Mouse (Mus musculus) cerebellum, postnatal 10 days (tissue): Measurements from ENCODE around the gene Zcrb1.
"Not testable (repeated sequence)": the region's sequence is repeated elsewhere in the genome, so short reads cannot be mapped to it uniquely, and the experiment has no call there.

Experiments
- DNase-seq, 2 experiments: peaks; one replicate each; pipeline ENCODE4 v3.0.0; 2021; ENCODE audit warnings: mixed read lengths in 2 of 2

Zcrb1 gene

DNA sequence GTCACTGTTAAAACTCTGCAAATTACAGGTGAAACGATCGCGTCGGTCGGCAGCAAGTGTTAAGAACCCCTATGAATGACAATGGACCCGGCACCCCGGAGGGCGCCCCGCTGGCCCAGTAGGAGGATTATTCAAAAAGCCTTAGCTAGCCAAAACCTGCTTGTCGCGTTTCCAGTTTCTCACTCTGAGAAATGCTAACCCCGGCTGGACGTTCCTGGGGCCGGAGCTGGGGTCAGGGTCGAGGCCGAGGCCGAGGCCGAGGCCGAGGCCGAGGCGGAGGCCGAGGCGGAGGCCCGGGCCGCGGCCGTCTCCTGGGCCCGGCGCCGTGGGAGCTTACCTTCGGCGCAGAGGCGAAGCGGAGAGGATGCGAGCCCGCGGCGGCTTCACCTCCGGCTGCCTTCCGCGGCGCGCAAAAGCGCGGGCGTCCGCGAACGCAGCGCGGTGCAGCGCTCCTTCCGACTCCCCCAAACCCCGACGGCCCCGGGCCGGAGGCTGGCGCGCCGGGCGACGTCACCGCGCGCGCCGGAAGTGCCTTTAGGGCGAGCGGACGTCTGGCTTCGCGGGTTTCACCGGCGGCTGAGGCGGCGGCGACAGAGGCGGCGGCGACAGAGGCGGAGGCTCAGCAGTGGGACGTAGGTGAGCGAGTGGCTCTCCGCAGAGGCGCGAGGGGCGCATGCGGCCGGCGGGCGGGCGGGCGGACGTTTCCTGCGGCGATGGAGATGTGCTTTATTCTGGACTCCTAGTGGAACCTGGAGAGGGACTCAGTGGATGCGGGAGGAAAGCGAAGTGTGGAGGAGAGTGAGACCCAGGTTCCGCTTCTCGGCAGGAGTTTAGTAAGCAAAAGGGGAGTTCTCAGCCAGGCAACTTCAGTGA, at the start of gene Zcrb1, which contains the start of gene Pphln1:
TSS of gene Zcrb1 (minus strand) at position 509 of the 873 bp plus-strand sequence.
TSS of gene Pphln1 (plus strand) at position 525 of the 873 bp plus-strand sequence.
- DNase-seq: peak; percentile 91 to 93

DNA sequence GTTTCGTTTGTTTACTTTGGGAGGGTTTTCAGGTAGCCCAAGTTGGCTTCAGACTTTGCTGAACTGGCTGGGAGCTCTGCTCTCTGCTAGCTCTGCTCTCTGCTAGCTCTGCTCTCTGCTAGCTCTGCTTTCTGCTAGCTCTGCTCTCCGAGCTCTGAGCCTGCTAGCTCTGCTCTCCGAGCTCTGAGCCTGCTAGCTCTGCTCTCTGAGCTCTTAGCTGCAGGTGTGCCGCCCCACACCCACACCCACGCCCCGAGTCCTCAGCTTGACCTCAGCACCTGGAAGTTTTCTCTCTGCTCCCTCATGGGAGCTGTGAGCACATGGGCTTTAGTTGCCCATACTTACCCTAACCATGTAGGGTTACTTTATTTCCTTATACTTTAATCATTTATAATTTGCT, 45.5 kb upstream of the Zcrb1 start:
- DNase-seq: no peak

DNA sequence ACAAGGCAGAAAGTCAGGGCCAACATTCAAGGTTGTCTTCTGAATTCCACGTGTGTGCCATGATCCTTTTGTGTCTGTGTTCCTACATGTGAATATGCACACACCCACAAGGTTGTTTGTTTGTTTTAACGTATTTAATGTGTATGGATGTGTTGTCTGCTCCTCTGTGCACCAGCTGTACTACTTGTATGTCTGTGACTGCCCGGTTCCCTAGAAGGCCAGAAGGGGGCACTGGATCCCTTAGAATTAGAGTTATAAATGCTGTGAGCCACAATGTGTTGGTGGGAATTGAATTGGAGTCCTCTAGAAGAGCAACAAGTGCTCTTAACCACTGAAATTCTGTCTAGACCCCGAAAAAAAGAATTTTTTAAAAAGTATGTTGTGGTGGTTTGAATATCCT, 44.1 kb upstream of the Zcrb1 start:
- DNase-seq: peak in 1 of 2 experiments; percentile 18

DNA sequence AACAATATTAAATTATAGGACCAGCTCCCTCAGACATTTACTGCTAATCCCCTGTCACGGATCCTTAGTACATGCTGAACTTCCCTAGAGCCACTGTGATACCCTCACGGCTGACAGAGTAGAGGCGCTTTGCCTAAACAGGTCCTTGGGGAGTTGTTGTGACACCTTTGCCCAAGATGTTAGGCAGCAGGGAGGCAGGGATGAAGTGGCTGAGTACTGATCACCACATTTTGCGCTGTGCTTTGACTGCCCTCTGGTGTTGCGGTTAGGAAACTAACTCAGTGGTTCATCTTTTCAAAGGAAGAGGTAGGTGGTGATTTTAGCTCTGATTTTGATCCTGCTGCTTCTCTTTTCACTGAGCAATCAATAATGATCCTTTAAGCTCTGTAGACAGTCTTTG, 40.5 kb upstream of the Zcrb1 start:
- peak; percentile 80 to 83 for DNase-seq

DNA sequence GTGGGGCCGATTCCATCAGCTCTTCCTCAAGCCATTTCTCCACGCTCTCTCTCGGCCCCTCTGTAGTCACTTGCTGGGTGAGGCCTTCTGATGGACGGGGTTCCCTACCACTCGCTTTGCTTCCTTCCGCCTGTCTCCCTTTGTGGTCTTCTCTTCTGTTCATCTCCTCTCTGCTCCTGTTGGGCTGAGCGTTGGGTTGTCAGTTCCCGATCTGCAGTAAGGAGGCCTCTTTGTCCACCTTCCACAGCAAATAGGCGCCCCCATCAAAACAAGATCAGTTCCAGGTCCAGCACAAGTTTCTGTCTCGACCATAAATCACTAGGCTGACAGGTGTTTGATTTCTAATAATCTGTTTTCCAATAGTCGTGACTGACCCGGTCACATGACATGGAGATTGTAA, 37.9 kb upstream of the Zcrb1 start:
- DNase-seq: no peak

DNA sequence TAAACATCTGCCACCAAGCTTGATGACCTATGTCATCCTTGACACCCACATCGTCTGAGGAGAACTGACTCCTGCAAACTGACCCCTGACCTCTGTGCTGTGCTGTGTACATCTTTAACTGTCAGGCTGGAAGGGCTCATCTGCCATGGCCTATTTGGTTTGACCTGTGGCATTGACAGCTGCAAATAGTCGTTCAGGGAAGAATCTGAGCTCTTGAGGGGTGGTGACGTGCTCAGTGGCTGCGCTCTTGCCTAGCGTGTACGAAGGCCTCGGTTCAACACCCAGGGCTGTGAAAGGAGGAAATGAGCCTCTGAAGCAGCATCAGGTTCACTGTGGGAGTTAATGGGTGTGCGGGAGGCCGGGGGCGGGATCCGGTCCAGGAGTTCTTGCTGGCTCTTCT, 35.7 kb upstream of the Zcrb1 start:
- DNase-seq: no peak

DNA sequence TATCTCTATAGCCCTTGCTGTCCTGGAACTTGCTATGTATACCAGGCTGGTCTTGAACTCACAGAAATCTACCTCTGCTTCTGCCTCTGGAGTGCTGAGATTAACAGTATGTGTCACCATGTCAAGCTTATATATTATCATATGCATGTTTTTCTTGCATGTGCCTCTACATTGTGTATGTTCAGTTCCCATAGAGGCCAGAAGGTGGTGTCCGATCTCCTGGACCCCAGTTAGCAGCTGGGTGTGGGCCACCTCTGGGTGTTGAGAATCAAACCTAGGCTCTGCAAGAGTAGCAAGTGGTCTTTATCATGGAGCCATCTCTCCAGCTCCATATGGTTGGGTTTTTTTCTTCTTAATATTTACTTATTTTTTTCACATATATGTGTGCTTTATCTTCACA, 24.4 kb upstream of the Zcrb1 start:
- DNase-seq: no peak

DNA sequence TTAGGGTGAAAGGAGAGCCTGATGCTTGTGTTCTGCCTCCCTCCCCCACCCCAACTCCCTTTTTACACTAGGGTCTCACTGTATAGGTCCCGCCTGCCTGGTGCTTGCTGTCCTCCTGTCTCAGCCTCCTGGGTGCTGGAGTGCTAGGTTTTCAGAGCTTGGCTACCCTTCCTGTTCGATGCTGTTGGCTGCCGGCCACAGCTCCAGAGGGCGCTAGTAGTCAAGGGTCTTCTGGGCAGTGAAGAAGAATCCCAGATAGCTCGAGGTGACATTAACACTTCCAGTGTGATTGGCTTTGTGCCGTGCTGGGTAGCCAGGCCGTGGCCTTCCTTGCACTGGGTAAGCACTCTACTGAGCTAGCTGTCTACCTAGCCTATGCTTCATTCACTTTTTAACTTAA, 22.5 kb upstream of the Zcrb1 start:
- DNase-seq: peak; percentile 31 to 39

DNA sequence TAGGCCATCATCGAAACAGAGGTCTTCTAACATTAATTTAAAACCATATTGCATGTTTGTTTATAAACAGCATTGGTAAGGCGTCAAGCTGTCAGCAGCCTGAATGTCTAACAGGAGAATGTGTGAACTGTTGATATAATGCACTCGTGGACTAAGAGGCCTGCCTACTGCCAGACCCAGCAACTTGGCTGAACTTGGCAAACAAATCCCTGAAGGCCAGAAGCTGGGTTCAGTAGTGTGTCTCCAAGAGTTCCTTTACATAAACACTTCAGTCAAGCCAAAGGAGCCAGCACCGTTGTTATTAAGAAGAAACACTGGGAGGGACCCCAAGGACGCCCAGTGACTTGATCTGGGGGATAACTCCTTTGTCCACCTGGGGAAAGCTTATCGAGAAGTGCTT, 18.2 kb upstream of the Zcrb1 start:
- no peak for DNase-seq

DNA sequence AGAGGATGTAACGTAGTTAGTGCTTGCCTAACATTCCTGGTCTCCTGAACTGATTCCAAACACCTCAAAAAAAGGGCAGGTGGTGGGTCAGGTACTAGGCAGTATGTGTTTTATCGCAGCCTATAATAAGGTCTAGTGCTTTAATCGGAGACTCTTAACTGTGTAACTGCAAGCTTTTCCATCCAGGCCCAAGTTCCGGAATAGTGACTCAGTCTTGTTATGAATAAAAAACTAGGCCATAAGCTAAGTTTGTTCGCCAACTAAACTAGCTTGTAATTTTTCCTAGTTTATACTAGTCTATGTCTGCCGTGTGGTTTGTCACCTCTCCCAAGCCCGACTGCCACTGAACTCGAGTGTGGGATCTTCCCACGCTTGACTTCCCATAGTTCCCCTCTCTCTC, 16.3 kb upstream of the Zcrb1 start:
- no peak for DNase-seq

DNA sequence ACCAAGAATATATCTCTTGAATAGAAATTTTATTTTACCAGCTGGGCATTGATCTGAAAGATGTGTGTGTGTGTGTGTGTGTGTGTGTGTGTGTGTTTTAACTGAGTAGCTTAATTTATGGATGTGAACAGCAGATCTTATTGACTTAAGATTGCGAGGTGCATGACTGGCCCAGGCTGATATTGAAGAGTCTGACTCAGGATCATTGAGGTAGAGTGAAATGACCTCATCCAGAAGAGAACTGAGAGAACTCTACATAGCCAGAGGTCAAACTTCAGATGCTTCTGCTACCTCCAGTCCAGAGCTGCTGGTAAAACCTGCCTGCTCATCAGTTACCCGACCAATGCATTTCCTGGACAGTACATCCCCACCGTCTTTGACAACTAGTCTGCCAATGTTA, 14.3 kb upstream of the Zcrb1 start:
- no peak for DNase-seq

DNA sequence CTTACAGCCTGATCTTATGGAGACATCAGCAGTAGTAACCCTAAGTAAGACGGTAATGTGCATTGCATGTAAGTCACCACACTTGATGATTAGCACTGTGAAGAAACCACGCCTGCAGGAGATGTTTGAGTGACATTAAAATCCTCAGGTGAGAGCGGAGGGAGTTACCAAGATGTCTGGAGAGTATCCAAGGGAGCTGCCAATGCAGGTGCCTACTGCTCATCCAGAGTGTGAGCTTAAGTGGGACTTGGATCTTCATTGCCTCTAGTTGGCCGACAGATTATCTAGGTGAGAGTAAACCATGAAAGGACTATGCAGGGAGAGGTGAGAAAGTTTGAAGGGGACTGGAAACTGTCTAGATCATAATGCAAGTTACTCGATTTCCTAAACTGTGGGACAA, 8.4 kb upstream of the Zcrb1 start:
- DNase-seq: no peak

DNA sequence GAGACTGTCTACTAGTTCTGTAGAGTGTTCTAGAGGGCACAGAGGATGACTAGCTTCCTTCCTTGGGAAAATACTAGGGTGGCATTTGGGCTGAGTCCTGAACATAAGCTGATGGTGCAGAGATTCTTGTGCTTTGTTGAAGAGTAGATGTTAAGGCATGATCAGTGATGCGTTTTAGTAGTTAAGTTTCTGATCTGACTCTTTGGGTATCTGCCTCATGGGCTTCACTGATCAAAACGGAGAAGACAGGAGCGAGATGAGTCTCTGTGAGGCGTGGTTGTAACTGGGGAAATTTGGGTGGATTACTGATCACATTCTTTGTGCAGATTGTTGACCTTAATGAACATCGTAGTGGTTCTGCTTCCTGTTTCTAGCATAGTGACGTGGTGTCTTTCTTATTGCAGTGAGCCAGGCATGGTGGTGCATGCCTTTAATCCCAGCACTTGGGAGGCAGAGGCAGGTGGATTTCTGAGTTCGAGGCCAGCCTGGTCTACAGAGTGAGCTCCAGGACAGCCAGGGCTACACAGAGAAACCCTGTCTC, 7.4 kb upstream of the Zcrb1 start:
- DNase-seq: no peak

DNA sequence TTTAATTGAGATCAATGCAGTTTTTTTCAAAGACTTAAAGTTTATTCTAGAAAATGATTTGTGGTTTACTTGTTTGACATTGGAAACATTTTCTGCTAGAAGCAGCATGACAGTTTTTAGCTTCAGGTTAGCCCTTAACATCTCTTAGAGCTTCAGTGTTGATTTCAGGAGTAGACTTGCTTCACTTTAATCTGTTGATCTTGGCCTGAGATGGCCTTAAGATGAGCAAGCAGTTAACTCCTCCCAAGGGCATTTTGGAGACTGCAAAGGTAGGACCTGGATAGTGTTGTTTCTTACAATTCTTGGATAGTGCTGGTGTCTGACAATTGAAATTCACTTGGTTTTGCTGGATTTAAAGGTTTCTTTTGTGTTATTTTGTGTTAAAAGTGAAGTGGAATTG, 6.7 kb upstream of the Zcrb1 start:
- no peak for DNase-seq

DNA sequence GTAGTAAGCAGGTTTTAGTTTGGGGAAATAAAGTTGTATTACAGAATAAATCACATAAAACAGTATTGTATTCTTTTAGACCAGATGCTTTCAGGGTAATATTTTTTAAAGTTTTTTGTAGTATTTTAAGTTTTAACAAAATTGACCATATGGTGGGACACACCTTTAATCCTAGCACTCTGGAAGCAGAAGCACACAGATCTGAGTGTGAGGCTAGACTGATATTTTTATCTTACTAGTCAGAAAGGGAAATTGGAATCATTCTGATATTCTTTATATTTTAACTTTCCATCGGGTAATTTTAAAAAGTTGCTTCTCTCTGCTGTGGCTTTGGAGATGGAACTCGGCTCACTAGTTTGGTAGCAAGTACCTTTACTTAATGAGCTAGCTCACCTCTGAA, 4.6 kb upstream of the Zcrb1 start:
- DNase-seq: no peak

DNA sequence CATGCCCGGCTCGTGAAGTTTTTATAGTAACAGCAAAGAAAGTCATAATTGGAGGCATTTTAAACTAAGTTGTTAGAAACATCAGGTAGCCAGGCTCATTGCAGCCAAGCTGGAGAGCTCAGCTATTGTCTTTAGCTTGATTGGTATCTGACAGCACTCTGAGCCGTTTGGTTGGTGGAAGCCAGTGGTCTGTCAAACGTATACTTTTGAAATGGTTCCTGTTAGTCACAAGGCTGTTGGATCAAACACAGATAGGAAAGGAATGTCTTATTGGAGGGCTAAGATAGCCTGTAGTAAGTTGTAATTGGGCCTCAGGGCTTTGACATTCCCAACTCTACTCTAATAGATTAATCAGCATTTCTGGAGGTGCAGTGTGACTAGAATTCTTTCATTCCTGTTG, 3.3 kb upstream of the Zcrb1 start:
- DNase-seq: no peak

DNA sequence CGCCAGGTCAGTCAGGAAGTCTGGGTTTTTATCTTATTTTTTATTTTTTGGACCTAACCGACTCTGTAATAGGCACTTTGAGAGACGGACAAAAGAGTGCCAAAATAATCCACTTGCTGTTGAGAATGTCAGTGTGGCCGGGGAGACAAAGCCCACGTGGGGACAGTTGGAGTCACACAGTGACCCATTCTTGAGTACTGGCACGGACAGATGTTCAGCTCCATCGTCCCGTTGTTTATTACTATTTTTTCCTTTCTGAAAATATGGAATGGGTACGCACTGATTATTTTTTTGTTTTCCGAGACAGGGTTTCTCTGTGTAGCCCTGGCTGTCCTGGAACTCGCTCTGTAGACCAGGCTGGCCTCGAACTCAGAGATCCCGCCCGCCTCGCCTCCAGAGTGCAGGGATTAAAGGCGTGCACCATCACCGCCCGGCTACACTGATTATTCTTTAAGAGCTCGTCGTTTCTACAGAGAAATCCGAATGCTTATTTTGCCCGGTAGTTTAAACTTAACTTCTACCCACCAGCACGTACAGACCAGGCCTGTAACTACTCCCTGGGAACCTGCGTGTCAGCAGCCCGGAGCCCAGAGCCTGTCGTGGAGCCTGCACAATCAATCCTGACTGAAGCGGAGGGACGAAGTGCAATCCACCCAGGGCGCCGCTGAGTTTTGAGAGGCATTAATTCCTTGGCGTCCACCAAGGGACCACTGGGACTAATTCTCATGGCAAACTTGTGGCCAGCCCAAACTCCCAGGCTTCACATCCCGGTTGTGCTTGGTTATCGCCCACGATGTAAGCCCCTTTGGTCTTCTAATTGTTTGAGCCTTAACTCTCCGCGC, 786 bp upstream of the Zcrb1 start:
- peak; percentile 18 to 26 for DNase-seq

DNA sequence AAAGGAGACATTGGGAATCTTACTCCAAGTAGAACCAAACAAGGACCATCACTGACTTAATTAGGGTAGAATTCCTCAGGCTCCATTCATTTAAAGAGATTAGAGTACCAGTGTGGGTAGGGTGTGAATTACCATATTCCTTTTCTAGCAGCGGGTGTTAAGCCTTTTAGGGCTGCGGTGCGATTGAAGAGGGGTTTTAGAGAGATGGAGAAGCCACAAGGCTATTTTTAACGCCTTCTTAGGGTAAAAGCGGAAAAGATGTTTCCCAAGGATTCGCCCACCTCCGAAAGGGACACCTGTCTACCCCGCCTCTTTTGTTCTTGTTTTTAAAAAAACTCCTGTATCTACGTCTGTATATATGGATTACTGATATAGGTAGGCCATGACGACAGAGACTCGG, 865 bp downstream of the Zcrb1 start:
- peak in 1 of 2 experiments; percentile 13 for DNase-seq

DNA sequence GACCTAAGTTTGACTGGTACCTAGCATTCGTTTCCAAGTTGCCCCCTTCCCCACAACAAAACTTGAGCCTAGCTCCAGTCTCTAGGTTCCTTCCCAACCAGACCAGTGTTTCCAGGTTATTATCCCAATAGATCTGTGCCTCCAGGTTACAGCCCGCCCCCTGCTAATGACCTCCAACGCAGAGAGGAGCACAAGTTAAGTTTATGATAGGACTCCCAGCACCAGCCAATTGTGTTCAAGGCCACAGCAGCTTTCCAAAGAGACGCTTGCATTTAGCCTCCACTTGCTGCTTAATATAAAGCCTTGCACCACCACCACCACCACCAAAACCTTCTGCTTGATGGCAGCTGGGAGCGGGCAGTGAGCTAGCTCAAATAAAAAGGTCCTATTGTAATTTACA, 16.8 kb downstream of the Zcrb1 start:
- DNase-seq: no peak

DNA sequence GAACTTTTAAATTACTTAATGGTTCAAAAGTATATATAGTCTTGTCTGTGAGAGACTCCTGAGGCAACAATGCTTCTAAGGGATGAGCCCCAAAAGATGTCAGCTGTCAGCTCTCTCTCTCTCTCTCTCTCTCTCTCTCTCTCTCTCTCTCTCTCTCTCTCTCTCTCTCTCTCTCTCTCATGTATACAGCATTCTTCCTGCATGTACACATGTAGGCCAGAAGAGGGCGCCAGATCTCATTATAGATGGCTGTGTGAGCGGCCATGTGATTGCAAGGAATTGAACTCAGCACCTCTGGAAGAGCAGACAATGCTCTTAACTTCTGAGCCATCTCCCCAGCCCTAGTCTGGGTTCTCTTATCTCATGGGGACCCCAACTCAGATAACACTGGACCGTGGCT, 19.0 kb downstream of the Zcrb1 start:
- no peak for DNase-seq

DNA sequence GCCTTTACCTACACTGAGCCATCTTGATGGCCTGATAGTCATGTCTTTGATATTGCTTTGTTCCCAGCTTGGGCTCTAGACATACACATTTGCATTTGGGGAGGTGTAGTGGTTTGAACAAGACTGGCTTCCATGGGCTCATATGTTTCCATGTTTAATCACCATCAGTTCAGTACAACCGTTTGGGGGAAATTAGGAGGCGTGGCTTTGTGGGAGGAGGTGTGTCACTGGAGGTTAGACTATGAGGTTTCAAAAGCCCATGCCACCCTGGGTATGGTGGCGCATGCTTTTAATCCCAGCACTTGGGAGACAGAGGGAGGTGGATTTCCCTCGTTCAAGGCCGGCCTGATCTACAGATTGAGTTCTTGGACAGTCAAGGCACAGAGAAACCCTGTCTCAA, 22.4 kb downstream of the Zcrb1 start:
- DNase-seq: no peak

DNA sequence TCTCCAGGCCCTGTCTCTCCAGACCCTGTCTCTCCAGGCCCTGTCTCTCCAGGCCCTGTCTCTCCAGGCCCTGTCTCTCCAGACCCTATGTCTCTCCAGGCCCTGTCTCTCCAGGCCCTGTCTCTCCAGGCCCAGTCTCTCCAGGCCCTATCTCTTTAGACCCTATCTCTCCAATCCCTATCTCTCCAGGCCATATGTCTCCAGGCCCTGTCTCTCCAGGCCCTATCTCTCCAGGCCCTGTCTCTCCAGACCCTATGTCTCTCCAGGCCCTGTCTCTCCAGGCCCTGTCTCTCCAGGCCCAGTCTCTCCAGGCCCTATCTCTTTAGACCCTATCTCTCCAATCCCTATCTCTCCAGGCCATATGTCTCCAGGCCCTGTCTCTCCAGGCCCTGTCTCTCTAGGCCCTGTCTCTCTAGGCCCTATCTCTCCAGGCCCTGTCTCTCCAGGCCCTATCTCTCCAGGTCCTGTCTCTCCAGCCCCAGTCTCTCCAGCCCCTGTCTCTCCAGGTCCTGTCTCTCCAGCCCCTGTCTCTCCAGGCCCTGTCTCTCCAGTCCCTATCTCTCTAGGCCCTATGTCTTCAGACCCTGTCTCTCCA, 25.5 kb downstream of the Zcrb1 start:
- not testable (repeated sequence) for DNase-seq

DNA sequence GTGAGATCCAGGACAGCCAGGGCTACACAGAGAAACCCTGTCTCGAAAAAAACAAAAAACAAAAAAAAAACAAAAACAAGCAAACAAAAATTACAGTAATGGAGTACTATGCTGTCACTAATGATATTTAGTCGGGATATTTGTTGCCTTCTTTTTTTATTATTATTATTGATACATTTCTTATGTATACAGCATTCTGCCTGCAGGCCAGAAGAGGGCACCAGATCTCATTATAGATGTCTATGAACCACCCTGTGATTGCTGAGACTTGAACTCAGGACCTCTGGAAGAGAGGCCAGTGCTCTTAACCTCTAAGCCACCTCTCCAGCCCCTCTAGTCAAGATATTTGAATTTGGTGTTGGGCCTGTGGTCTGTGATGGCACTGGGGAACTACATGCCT, 26.3 kb downstream of the Zcrb1 start:
- DNase-seq: no peak
